Mouse (Mus musculus): ENCODE results near the gene Nsmce1. TPM values are rescaled to one million over a fixed set of nuclear protein-coding genes. Genes with fewer than 3 reads are reported as not detected.

Nsmce1 gene
- total RNA-seq (2023): 10 to 100 TPM; 19.5 to 24.0 TPM

DNA sequence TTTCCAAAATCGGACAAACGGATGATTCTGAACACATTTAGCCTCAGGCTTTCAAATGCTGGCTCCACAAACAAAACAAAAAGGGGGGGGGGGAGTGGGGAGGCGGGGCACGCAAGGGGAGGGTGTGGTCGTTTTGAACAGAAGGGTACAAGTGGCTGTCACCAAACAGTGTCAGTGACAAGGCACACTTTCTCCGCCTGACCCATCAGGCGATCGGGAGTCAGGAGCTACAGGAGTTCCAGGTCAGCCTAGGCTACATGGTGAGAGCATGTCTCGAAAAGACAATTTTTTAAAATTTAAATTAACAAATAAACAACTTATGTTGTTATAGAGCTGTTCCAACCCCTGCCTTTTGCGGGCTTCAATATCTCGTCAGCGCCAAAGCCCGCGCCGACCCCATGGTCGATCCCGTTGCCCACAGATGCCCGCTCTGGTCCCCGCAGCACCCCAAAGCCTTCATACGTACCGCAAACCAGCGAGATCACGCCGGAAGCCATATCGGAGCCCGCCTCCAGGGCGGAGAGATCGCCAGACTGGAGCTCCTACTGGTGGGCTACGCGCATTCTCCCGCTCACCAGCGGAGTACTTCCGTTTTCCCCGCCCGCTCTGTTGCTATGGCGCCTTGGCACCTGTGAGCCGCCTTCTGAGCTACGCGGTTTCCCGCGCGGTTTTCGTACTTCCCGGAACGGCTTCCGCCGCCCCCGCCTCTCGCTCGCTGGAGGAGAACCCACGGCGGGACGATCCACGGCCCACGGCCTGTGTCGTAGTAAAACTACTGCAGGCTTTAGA, at the start of gene Nsmce1:
Gene Nsmce1, minus strand, starts transcription at position 650 of the 789 bp plus-strand sequence.

DNA sequence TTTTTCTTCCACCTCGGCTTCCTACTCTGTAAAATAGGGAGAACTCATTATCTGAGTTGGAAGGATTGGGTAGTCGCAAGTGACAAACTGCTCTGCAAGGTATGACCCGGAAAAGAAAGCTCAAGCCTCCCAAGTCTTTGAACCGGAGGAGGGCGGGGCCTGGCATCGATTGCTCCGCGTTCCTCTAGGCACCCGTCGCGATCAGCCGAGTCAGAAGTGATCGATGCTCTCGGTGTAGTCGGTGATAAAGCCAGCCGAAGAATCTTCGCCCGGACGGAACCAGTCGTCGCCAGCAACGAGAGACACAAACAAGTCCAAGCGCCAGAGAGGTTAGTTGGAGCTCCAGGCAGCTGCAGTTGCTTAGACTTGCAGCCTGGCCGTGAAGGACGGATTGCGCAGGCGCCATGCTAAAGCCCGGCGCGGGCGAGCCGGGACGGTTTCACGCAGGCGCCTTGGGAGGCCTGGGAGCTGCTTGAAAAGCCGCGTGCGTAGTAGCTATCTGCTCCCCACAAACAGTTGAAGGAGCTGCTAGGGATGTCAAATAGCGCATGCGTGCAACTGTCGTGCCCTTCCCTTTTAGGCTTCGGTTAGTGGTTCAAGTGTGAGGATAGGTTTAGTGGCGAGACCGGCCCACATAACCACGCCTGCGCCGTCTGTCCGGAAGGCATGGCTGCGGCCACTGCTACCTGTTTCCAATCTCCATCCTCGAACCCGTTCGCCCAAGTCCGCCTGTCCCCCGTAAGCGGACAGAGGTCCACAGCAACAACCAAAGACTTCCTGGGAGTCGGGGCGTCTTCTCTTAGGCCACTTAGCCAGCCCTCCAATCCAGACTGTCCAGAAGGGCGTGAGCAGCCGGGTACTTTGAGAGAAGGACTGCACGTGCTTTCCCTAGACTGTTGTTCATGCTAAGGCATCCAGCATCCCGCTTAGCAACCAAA, 46.7 kb downstream of the Nsmce1 start, which contains the start of gene Kdm8:
Gene Kdm8, plus strand, starts transcription at position 213 of the 938 bp plus-strand sequence.

Other genes starting within 250 kb of the Nsmce1 start
- 1 to 10 TPM; 3.4 to 4.1 TPM for gene Kdm8, start 46.9 kb downstream of the Nsmce1 start, total RNA-seq (2023)
- gene Il4ra, start 60.5 kb upstream of the Nsmce1 start, total RNA-seq (2023): 10 to 100 TPM; 41.1 to 44.5 TPM
- gene Il21r, start 111.8 kb upstream of the Nsmce1 start, total RNA-seq (2023): 1 to 10 TPM; 1.3 to 2.6 TPM
- gene Gtf3c1, start 216.2 kb upstream of the Nsmce1 start, total RNA-seq (2023): 10 to 100 TPM; 35.2 to 37.3 TPM
- 10 to 100 TPM; 18.8 to 22.1 TPM for gene D430042O09Rik, start 216.3 kb upstream of the Nsmce1 start, total RNA-seq (2023)

Measured in neutrophil, adult 59 days (primary cell).